ENCODE assay signal across 20 mouse cellular contexts in the genomic region with DNA sequence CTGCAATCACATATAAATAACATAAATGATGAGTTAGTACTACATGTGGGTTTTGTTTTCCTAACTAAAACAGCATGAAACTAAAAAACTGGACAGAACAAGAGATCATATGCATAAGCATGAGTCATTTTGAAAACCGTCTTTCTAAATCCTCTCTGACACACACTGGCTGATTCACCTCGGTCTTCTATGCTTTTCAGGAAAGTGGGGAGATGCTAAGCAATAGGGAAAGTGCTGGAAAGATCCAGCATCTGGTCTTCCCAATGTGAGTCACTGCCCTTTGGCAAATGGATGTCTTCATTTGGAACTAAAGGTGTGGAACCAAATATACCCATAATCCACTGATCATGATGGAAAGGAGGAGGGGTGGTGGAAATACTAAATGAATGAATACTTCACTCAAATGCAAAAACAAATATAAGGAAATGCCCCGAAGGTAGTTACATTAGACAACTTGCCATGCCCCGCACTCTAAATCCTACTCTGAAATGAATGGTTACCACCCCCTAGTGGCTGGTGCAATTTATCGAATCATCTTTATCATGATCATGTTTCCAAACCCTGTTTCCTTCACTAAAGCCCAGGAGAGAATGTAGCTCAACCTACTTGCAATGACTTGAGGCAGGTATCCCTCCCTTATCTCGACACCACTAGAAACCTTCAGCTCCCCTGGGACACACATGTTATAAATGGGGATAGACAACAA.
A peak's percentile ranks its signal among the peaks of the same experiment; 100 is the strongest.
DNase-seq lines count a peak whose midpoint lies in the region; TF ChIP-seq lines count a peak whose summit lies in the region.
"Had no signal": no experiment of that assay in that cellular context is flagged by ENCODE, and none has a peak within 500 bp of the region (broad histone marks: within the 10 kb centered on the region; RNA-seq: fewer than 3 reads in every experiment).

No protein-coding gene starts in this region.

- no peak overlapping the region for H3K27ac ChIP-seq in left cerebral cortex, adult 2 months
- H3K27ac ChIP-seq: embryonic facial prominence, embryonic 12.5 days; embryonic facial prominence, embryonic 15.5 days; hindbrain, embryonic 12.5 days; hindbrain, embryonic 15.5 days had no signal

- DNase-seq in kidney, adult 9 months = peak; percentile 6
- DNase-seq in kidney, postnatal 25 days = no peak
- DNase-seq in left cerebral cortex, adult 2 months (ENCODE audit: extremely low spot score in 1 of 2, low spot score in 2 of 2) = no peak
- DNase-seq in left cerebral cortex, postnatal 36 days (ENCODE audit: low spot score in 2 of 2) = no peak
- DNase-seq in ES-CJ7 (ENCODE audit: low read depth, low spot score) (peak; percentile 5), liver (no peak)
- DNase-seq in urinary bladder, adult 2 months (ENCODE audit: low spot score) = no peak
- DNase-seq: adrenal gland, adult 8-10 months; adrenal gland, postnatal 36 days; cerebellum, adult 11 months; cerebellum, adult 2 months; cerebellum, adult 9-11 months; cerebellum, postnatal 25 days; forebrain, postnatal 0 days; gastrocnemius, postnatal 10 days; heart, adult 11 months had no signal

- TF ChIP-seq CTCF in left cerebral cortex, adult 2 months (IDR thresholded peaks at IDR 0.05) = peak; percentile 42

- intact Hi-C loops in left cerebral cortex, adult 2 months (cut with DNase I) = loop anchor here (1.0 kb wide), 1 partner anchor 22 kb away; no protein-coding TSS in a partner anchor
- intact Hi-C loops in left cerebral cortex, postnatal 36 days (cut with DNase I) = no loop called here

- no peak overlapping the region for H3K4me3 ChIP-seq in left cerebral cortex, adult 2 months
- H3K4me3 ChIP-seq: embryonic facial prominence, embryonic 12.5 days; embryonic facial prominence, embryonic 15.5 days; hindbrain, embryonic 12.5 days; hindbrain, embryonic 15.5 days had no signal

Comparison
In these comparisons a context has a peak if more than half of its experiments do, and no peak if none do; other contexts are left out.
1. DNase-seq: peak in kidney, adult 9 months (single experiment) and ES-CJ7 (single experiment); none in kidney, postnatal 25 days (0 of 2), left cerebral cortex, adult 2 months (0 of 2), left cerebral cortex, postnatal 36 days (0 of 2), liver (single experiment) and urinary bladder, adult 2 months (single experiment).